Mouse (Mus musculus) forebrain, embryonic 14.5 days (tissue): ENCODE data around the gene Aph1c. TPM values are rescaled to one million over a fixed set of nuclear protein-coding genes. Genes with fewer than 3 reads are reported as not detected.
A peak's percentile ranks its signal among the peaks of the same experiment; 100 is the strongest.

ENCODE experiments used
- ATAC-seq: fragments of 200-750 bp; cut with Nextera tagmentation; 2 replicates; pipeline ENCODE4 v1.8.0; 2017; ENCODE audit warnings: mild to moderate bottlenecking, moderate library complexity
- DNase-seq: peaks from one replicate; pipeline ENCODE4 v3.0.0-alpha.2; 2015; ENCODE audit warnings: low spot score
- H3K27ac ChIP-seq: fragments of 300-500 bp; sonication (generic); 2 replicates; pipeline ENCODE4 v1.5.1; 2014; ENCODE audit warnings: low read depth, mild to moderate bottlenecking, control low read depth, low read length, moderate library complexity
- H3K27me3 ChIP-seq: fragments of 300-500 bp; sonication (generic); replicated peaks from 2 replicates; pipeline ENCODE4 v1.6.1; 2014; ENCODE audit warnings: low read length, control low read depth, mixed read lengths; ENCODE audit not compliant: control insufficient read depth, insufficient read depth
- H3K36me3 ChIP-seq: fragments of 300-500 bp; sonication (generic); 2 replicates; pipeline ENCODE4 v1.6.1; 2014; ENCODE audit warnings: low read length, control low read depth; ENCODE audit not compliant: control insufficient read depth, insufficient read depth
- H3K4me1 ChIP-seq: fragments of 300-500 bp; sonication (generic); 2 replicates; pipeline ENCODE4 v1.6.1; 2014; ENCODE audit warnings: antibody characterized with exemption, low read length, control low read depth; ENCODE audit not compliant: control insufficient read depth, insufficient read depth
- H3K4me2 ChIP-seq: fragments of 300-500 bp; sonication (generic); 2 replicates; pipeline ENCODE4 v1.6.1; 2014; ENCODE audit warnings: mild to moderate bottlenecking, control low read depth, low read length
- H3K4me3 ChIP-seq: fragments of 300-500 bp; sonication (generic); 2 replicates; pipeline ENCODE4 v1.5.1; 2014; ENCODE audit warnings: low read depth, low read length, control low read depth
- H3K9ac ChIP-seq: fragments of 300-500 bp; sonication (generic); 2 replicates; pipeline ENCODE4 v1.6.1; 2014; ENCODE audit warnings: mild to moderate bottlenecking, low read length, control low read depth, moderate library complexity
- H3K9me3 ChIP-seq: fragments of 300-500 bp; sonication (generic); replicated peaks from 2 replicates; pipeline ENCODE4 v1.6.1; 2016; ENCODE audit warnings: low read length, control low read depth, mixed read lengths; ENCODE audit not compliant: control insufficient read depth
- WGBS: fragments of 180-500 bp; shearing (Covaris S2); extraction: QIAGEN DNeasy Blood & Tissue Kit; methylation state at CpG from one replicate; pipeline ENCODE4 v1.1.7; 2014; 5-methylcytosine and 5-hydroxymethylcytosine counted together
- polyA plus RNA-seq: library from polyadenylated mRNA; unstranded; fragments of >200 nt; fragmentation: Nextera tagmentation; extraction: Ambion mirVana; gene quantifications from 2 replicates; pipeline ENCODE4 v1.2.1, GENCODE M21; 2014

Aph1c gene
- 2.2 and 2.8 TPM in 2 replicates for polyA plus RNA-seq

DNA sequence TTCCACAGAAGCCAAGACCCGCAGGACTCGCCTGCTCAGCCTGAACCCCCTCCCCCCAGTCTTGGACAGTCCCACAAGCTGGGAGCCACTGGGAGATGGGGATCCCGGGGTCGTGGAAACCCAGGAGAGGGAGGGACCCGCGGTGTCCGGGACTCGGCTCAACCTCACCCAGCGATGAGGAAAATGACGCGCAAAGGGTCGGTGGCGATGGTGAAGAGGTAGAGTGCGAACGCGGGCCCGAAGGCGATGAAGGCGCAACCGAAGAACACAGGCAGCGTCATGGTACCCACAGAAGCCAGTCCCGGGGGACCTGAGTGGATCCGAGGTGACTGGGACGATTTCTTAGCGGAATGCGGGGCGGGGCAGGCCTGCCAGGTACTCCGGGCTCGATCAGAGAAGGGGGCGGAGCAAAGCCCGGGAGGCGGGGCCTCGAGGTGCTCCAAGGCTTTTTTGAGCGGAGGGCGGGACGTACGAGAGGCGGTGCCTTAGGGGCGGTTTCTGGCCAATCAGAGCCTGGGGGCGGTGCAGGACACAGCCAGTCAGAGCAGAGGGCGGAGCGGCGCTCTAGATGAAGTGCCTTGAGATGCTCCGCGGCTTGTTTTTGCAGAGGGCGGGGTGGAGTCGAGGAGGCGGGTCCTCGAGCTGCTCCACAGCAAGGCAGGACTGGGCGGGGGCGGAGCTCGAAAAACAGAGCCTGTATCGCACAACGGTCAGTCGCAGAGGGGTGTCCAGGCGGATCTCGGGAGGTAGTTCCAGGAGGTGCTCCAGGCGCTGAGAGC is at the start of gene Aph1c:
Aph1c (minus strand) TSS at position 409 of the 779 bp plus-strand sequence.
- Histone ChIP-seq H3K9me3 (no peaks in the 10 kb centered on the region), H3K9ac (peak within 1 kb of the TSS; percentile 53), H3K27ac (no peak within 1 kb of the TSS), H3K36me3 (no peaks in the 10 kb centered on the region), H3K4me3 (peak within 1 kb of the TSS; percentile 51), H3K4me2 (peak within 1 kb of the TSS; percentile 85), H3K27me3 (0 out of 2 replicates have a peak, but pooled peaks cover 9% of the 10 kb centered on the region), H3K4me1 (peaks cover 6% of the 10 kb centered on the region)
- WGBS: under 1% methylated on average over 58 of the region's 58 CpGs
- peak; percentile 100 for DNase-seq
- ATAC-seq: peak; percentile 100

DNA sequence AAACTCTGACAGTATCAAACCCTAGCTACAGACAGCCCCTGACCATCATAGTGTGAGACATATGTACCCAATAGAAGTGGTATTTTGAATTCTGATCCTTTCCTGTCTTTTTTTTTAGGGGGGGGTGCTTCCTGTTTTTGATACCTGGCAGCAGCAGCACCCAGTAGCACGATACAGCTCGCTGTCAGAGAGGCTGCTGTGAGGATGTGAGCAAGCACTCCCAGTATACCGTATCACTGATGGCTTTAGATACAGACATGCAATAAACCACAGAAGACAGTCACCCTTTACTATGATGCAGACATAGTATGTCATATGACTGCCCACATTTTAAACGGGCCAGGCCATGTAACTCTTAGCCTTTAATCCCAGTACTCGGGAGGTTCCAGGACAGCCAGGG is 49.0 kb upstream of the Aph1c start:
- H3K9me3 ChIP-seq: no peaks in the 10 kb centered on the region
- no peaks in the 10 kb centered on the region for H3K36me3 ChIP-seq
- H3K9ac ChIP-seq: no peak overlapping the region
- peaks cover 21% of the 10 kb centered on the region for H3K4me1 ChIP-seq
- H3K27ac ChIP-seq: no peak overlapping the region
- ATAC-seq (no peak), DNase-seq (no peak)
- H3K27me3 ChIP-seq: no peaks in the 10 kb centered on the region
- H3K4me3 ChIP-seq: no peak overlapping the region
- WGBS: 88% methylated on average over 5 of the region's 5 CpGs
- no peak overlapping the region for H3K4me2 ChIP-seq

DNA sequence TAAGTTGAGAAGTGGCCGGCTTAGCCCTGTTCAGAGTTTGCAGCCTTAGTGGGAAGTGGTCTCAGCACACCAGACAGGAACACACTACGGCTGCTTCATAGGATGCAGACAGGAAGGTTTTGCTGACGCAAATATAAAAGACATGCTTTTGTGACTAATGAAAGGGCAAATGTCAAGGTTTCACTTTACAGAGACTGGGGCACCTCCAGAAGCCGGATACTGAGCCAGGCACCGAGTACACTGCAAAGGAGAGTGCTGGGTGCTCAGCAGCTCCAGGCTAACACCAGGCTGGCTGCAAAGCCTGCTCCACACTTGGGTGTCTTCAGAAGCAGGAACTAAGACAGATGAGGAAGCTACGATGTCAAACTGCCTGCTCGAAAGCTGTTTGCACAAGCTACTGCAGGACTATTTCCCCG is 47.9 kb upstream of the Aph1c start:
- H3K4me3 ChIP-seq: no peak overlapping the region
- H3K27me3 ChIP-seq: no peaks in the 10 kb centered on the region
- DNase-seq (no peak), ATAC-seq (no peak)
- no peak overlapping the region for H3K4me2 ChIP-seq
- H3K27ac ChIP-seq: no peak overlapping the region
- no peak overlapping the region for H3K9ac ChIP-seq
- no peaks in the 10 kb centered on the region for H3K36me3 ChIP-seq
- H3K9me3 ChIP-seq: no peaks in the 10 kb centered on the region
- H3K4me1 ChIP-seq: peaks cover 12% of the 10 kb centered on the region
- WGBS: 74% methylated on average over 8 of the region's 8 CpGs

DNA sequence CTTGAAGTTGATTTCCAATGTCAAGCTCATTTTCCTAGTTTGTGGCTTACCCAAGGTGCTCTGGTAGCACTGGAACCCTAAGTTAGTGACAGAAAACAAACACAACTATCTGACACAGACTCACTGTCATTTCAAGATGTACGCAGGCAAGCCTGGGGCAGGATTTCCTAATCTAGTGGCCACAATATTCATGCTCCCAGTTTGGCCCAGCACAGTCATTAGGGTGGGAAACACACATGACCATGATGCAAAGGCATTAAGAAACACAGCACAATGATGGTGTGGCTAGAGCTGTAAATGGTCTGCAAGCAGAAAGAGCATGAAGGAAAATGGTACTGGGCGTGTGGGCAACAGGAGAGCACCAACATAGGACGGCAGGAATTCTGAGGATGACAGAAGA is 47.3 kb upstream of the Aph1c start:
- ATAC-seq (no peak), DNase-seq (no peak)
- Histone ChIP-seq H3K9me3 (no peaks in the 10 kb centered on the region), H3K9ac (no peak overlapping the region), H3K27me3 (no peaks in the 10 kb centered on the region), H3K4me2 (no peak overlapping the region), H3K4me1 (peaks cover 8% of the 10 kb centered on the region), H3K36me3 (no peaks in the 10 kb centered on the region), H3K4me3 (no peak overlapping the region), H3K27ac (no peak overlapping the region)
- WGBS: 85% methylated on average over 3 of the region's 3 CpGs

DNA sequence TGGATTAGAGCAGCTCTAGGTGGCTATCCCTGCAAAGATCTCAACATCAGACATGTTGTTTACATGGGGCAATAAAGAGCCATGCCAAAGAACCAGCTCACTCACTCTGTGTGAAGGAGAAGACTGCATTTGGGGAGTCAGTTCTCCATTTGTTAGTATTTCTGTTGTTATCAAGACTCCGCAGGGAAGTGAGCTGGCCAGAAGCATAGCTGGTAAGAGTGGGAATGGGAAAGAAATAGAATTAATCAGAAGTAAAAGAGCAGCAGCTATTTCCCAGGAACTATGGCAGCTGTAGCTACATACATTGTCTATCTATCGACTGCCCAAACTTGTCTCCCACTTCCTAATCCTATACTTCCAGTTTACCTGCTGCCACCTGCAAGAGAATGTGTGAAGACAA is 46.2 kb upstream of the Aph1c start:
- DNase-seq (no peak), ATAC-seq (no peak)
- H3K36me3 ChIP-seq: no peaks in the 10 kb centered on the region
- 86% methylated on average over 2 of the region's 2 CpGs for WGBS
- H3K27ac ChIP-seq: no peak overlapping the region
- no peak overlapping the region for H3K4me3 ChIP-seq
- no peaks in the 10 kb centered on the region for H3K27me3 ChIP-seq
- no peaks in the 10 kb centered on the region for H3K9me3 ChIP-seq
- H3K9ac ChIP-seq: no peak overlapping the region
- peaks cover 6% of the 10 kb centered on the region for H3K4me1 ChIP-seq
- no peak overlapping the region for H3K4me2 ChIP-seq

DNA sequence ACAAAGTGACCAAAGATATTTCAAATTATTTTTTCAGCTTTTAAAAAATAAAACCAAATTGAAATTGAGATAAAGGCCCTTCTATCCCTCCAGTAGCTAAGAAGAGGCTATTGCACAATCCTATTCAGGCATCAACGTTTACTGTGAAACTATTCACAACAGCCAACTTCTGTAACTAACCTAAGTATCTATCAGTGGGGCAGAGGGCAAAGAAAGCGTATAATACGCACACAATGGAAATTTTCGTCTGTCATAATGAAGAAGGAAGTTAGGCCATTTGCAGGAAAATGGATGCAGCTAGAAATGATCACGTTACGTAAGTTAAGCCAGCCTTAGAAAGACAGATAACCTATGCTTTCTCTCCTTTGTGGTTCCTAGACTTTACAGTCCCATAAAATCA is 45.0 kb upstream of the Aph1c start:
- no peak overlapping the region for H3K9ac ChIP-seq
- 90% methylated on average over 6 of the region's 6 CpGs for WGBS
- H3K4me2 ChIP-seq: no peak overlapping the region
- no peaks in the 10 kb centered on the region for H3K27me3 ChIP-seq
- DNase-seq (no peak), ATAC-seq (no peak)
- no peaks in the 10 kb centered on the region for H3K36me3 ChIP-seq
- H3K4me3 ChIP-seq: no peak overlapping the region
- H3K27ac ChIP-seq: no peak overlapping the region
- peaks cover 3% of the 10 kb centered on the region; the same call in 1 of the 2 replicates for H3K9me3 ChIP-seq
- peaks cover 6% of the 10 kb centered on the region for H3K4me1 ChIP-seq

GRCm38 (mm10) chr9:66878899-66879298 is 44.4 kb upstream of the Aph1c start:
- no peak overlapping the region for H3K4me2 ChIP-seq
- no peak for ATAC-seq
- H3K4me1 ChIP-seq: peaks cover 6% of the 10 kb centered on the region
- H3K9ac ChIP-seq: no peak overlapping the region
- no peaks in the 10 kb centered on the region for H3K36me3 ChIP-seq
- DNase-seq: no peak
- no peaks in the 10 kb centered on the region for H3K27me3 ChIP-seq
- peaks cover 3% of the 10 kb centered on the region; the same call in 1 of the 2 replicates for H3K9me3 ChIP-seq
- WGBS: 95% methylated on average over 3 of the region's 3 CpGs
- H3K4me3 ChIP-seq: no peak overlapping the region
- no peak overlapping the region for H3K27ac ChIP-seq

GRCm38 (mm10) chr9:66876577-66876976 is 42.1 kb upstream of the Aph1c start:
- no peak for DNase-seq
- peaks cover 3% of the 10 kb centered on the region; the same call in 1 of the 2 replicates for H3K9me3 ChIP-seq
- WGBS: 91% methylated on average over 5 of the region's 5 CpGs
- H3K27me3 ChIP-seq: no peaks in the 10 kb centered on the region
- H3K4me3 ChIP-seq: no peak overlapping the region
- H3K9ac ChIP-seq: no peak overlapping the region
- no peak overlapping the region for H3K4me2 ChIP-seq
- H3K27ac ChIP-seq: no peak overlapping the region
- peaks cover 3% of the 10 kb centered on the region; the same call in 1 of the 2 replicates for H3K4me1 ChIP-seq
- H3K36me3 ChIP-seq: no peaks in the 10 kb centered on the region
- ATAC-seq: no peak

- H3K4me2 ChIP-seq: no peak overlapping the region
- no peak overlapping the region for H3K9ac ChIP-seq
- no peaks in the 10 kb centered on the region for H3K36me3 ChIP-seq
- H3K27me3 ChIP-seq: no peaks in the 10 kb centered on the region
- H3K27ac ChIP-seq: no peak overlapping the region
- no peak for ATAC-seq
- H3K4me1 ChIP-seq: no peaks in the 10 kb centered on the region
- H3K4me3 ChIP-seq: no peak overlapping the region
- 97% methylated on average over 5 of the region's 5 CpGs for WGBS
- DNase-seq: no peak
- peaks cover 3% of the 10 kb centered on the region; the same call in 1 of the 2 replicates for H3K9me3 ChIP-seq
Measured at GRCm38 (mm10) chr9:66874297-66874696, 39.8 kb upstream of the Aph1c start.
